Mouse (Mus musculus) frontal cortex, adult 2 months (tissue): ENCODE measurements around the gene Dars2. TPM values are rescaled to one million over a fixed set of nuclear protein-coding genes. Genes with fewer than 3 reads are reported as not detected.
"Not testable (repeated sequence)": the region's sequence is repeated elsewhere in the genome, so short reads cannot be mapped to it uniquely, and the experiment has no call there.

ENCODE experiments used
- DNase-seq, 2 experiments: peaks; one replicate each; pipeline ENCODE4 v3.0.0; 2022; ENCODE audit warnings: low spot score in 1 of 2; ENCODE audit errors: extremely low spot score in 1 of 2
- polyA plus RNA-seq: library from polyadenylated mRNA; depleted of rRNA; stranded (reverse); fragments of >200 nt; gene quantifications from 2 replicates; pipeline ENCODE4 v1.2.3, GENCODE M21; 2012

The Dars2 gene
- polyA plus RNA-seq, 1 experiment = 20.8 TPM

GRCm38 (mm10) chr1:161035786-161036404, 34.6 kb downstream of the Dars2 start:
- no peak for DNase-seq

- DNase-seq = peak; percentile 43 to 71
These were observed 35.1 kb downstream of the Dars2 start for GRCm38 (mm10) chr1:161035281-161035785.

- DNase-seq = peak; percentile 97 to 98
These were observed 35.8 kb downstream of the Dars2 start, which contains the start of gene Zbtb37 for GRCm38 (mm10) chr1:161034435-161035280. Gene Zbtb37 (minus strand): TSS chr1:161034849.

- DNase-seq = no peak
These were observed 36.5 kb downstream of the Dars2 start for GRCm38 (mm10) chr1:161033856-161034434.

- DNase-seq = no peak
These were observed 38.1 kb downstream of the Dars2 start for GRCm38 (mm10) chr1:161032345-161032744.

- no peak for DNase-seq
These were observed 38.6 kb downstream of the Dars2 start for GRCm38 (mm10) chr1:161031881-161032280.

- no peak for DNase-seq
These were observed 40.4 kb downstream of the Dars2 start for GRCm38 (mm10) chr1:161030058-161030457.

GRCm38 (mm10) chr1:161028427-161028826, 42.0 kb downstream of the Dars2 start:
- DNase-seq = not testable (repeated sequence)

- no peak for DNase-seq
These were observed 43.3 kb downstream of the Dars2 start for GRCm38 (mm10) chr1:161027196-161027595.

GRCm38 (mm10) chr1:161025410-161026210, 44.8 kb downstream of the Dars2 start:
- DNase-seq = peak in 1 of 2 experiments; percentile 14

GRCm38 (mm10) chr1:161020051-161020450, 50.4 kb downstream of the Dars2 start:
- DNase-seq = no peak

GRCm38 (mm10) chr1:161016378-161016777, 54.1 kb downstream of the Dars2 start:
- no peak for DNase-seq

- DNase-seq = no peak
These were observed 60.0 kb downstream of the Dars2 start for GRCm38 (mm10) chr1:161010436-161010835.

- no peak for DNase-seq
These were observed 62.4 kb downstream of the Dars2 start for GRCm38 (mm10) chr1:161008038-161008437.

- DNase-seq = no peak
These were observed 64.0 kb downstream of the Dars2 start for GRCm38 (mm10) chr1:161006471-161006870.

- no peak for DNase-seq
These were observed 64.9 kb downstream of the Dars2 start for GRCm38 (mm10) chr1:161005526-161005925.

- DNase-seq = no peak
These were observed 65.5 kb downstream of the Dars2 start for GRCm38 (mm10) chr1:161004942-161005341.

- no peak for DNase-seq
These were observed 76.6 kb downstream of the Dars2 start for GRCm38 (mm10) chr1:160993851-160994250.
